Mouse (Mus musculus): ENCODE measurements around the gene Ccl7. TPM values are rescaled to one million over a fixed set of nuclear protein-coding genes. Genes with fewer than 3 reads are reported as not detected.

Gene Ccl7
- polyA plus RNA-seq (2015; fragmentation: Nextera tagmentation; extraction: Ambion mirVana) = 2.1 TPM in 2 replicates

GRCm38 (mm10) chr11:82045471-82045870, at the start of gene Ccl7:
Gene Ccl7 (plus strand): TSS chr11:82045712.
- 65% methylated on average over 3 of the region's 3 CpGs for whole genome bisulfite sequencing
- Histone ChIP-seq H3K4me2 (replicated peaks) (no peak within 1 kb of the TSS), H3K9me3 (no peaks in the 10 kb centered on the region), H3K27me3 (no peaks in the 10 kb centered on the region), H3K4me3 (no peak within 1 kb of the TSS), H3K27ac (no peak within 1 kb of the TSS), H3K36me3 (no peaks in the 10 kb centered on the region), H3K4me1 (peaks cover 4% of the 10 kb centered on the region; the same call in 1 of the 2 replicates), H3K9ac (no peak within 1 kb of the TSS)
- ATAC-seq (ENCODE audit: low FRiP score, low read depth) = peak; percentile 32; the same call in 1 of the 2 replicates

- peaks cover 5% of the 10 kb centered on the region; the same call in 1 of the 2 replicates for H3K27me3 ChIP-seq
Measured at GRCm38 (mm10) chr11:81996172-81996841, 49.2 kb upstream of the Ccl7 start.

GRCm38 (mm10) chr11:81997085-81997484, 48.4 kb upstream of the Ccl7 start:
- no peak for ATAC-seq (ENCODE audit: low FRiP score, low read depth)
- WGBS = 88% methylated on average over 5 of the region's 5 CpGs
- Histone ChIP-seq H3K9me3 (no peaks in the 10 kb centered on the region; the same call in 1 of the 2 replicates), H3K4me2 (replicated peaks) (no peak overlapping the region), H3K4me3 (no peak overlapping the region), H3K27ac (no peak overlapping the region), H3K4me1 (peaks cover 11% of the 10 kb centered on the region; the same call in 1 of the 2 replicates), H3K36me3 (no peaks in the 10 kb centered on the region), H3K27me3 (peaks cover 5% of the 10 kb centered on the region; the same call in 1 of the 2 replicates), H3K9ac (no peak overlapping the region)

More at GRCm38 (mm10) chr11:81996172-81996841, 49.2 kb upstream of the Ccl7 start:
- ATAC-seq (ENCODE audit: low FRiP score, low read depth) = no peak
- WGBS = 63% methylated on average over 10 of the region's 10 CpGs
- no peak overlapping the region for H3K27ac ChIP-seq
- H3K4me1 ChIP-seq = peaks cover 11% of the 10 kb centered on the region; the same call in 1 of the 2 replicates
- H3K9ac ChIP-seq = no peak overlapping the region
- H3K4me3 ChIP-seq = no peak overlapping the region
- H3K9me3 ChIP-seq = no peaks in the 10 kb centered on the region; the same call in 1 of the 2 replicates
- no peaks in the 10 kb centered on the region for H3K36me3 ChIP-seq
- H3K4me2 ChIP-seq (replicated peaks) = no peak overlapping the region

GRCm38 (mm10) chr11:81998646-81999045, 46.9 kb upstream of the Ccl7 start:
- no peak overlapping the region for H3K27ac ChIP-seq
- H3K9me3 ChIP-seq = no peaks in the 10 kb centered on the region; the same call in 1 of the 2 replicates
- H3K4me1 ChIP-seq = peaks cover 11% of the 10 kb centered on the region; the same call in 1 of the 2 replicates
- H3K4me3 ChIP-seq = no peak overlapping the region
- no peak overlapping the region for H3K9ac ChIP-seq
- H3K36me3 ChIP-seq = no peaks in the 10 kb centered on the region
- 89% methylated on average over 3 of the region's 3 CpGs for WGBS
- no peak for ATAC-seq (ENCODE audit: low FRiP score, low read depth)
- no peak overlapping the region for H3K4me2 ChIP-seq (replicated peaks)
- peaks cover 5% of the 10 kb centered on the region; the same call in 1 of the 2 replicates for H3K27me3 ChIP-seq

- no peak for ATAC-seq (ENCODE audit: low FRiP score, low read depth)
- no peak overlapping the region for H3K4me3 ChIP-seq
- no peak overlapping the region for H3K9ac ChIP-seq
- WGBS = 80% methylated on average over 4 of the region's 4 CpGs
- H3K27me3 ChIP-seq = peaks cover 5% of the 10 kb centered on the region; the same call in 1 of the 2 replicates
- no peak overlapping the region for H3K4me2 ChIP-seq (replicated peaks)
- H3K27ac ChIP-seq = no peak overlapping the region
- peaks cover 11% of the 10 kb centered on the region; the same call in 1 of the 2 replicates for H3K4me1 ChIP-seq
- no peaks in the 10 kb centered on the region for H3K36me3 ChIP-seq
- H3K9me3 ChIP-seq = no peaks in the 10 kb centered on the region
Measured at GRCm38 (mm10) chr11:81999469-81999868, 46.0 kb upstream of the Ccl7 start.

- Histone ChIP-seq H3K9ac (no peak overlapping the region), H3K4me3 (no peak overlapping the region), H3K27ac (no peak overlapping the region), H3K9me3 (no peaks in the 10 kb centered on the region), H3K4me1 (peaks cover 11% of the 10 kb centered on the region; the same call in 1 of the 2 replicates), H3K27me3 (peaks cover 5% of the 10 kb centered on the region; the same call in 1 of the 2 replicates), H3K4me2 (replicated peaks) (no peak overlapping the region), H3K36me3 (no peaks in the 10 kb centered on the region)
- no peak for ATAC-seq (ENCODE audit: low FRiP score, low read depth)
- 12% methylated on average over 5 of the region's 5 CpGs for WGBS
Measured at GRCm38 (mm10) chr11:82000581-82000980, 44.9 kb upstream of the Ccl7 start.

- no peak overlapping the region for H3K4me3 ChIP-seq
- no peaks in the 10 kb centered on the region for H3K36me3 ChIP-seq
- H3K9ac ChIP-seq = no peak overlapping the region
- H3K4me2 ChIP-seq (replicated peaks) = no peak overlapping the region
- H3K27ac ChIP-seq = no peak overlapping the region
- ATAC-seq (ENCODE audit: low FRiP score, low read depth) = no peak
- peaks cover 24% of the 10 kb centered on the region; the same call in 1 of the 2 replicates for H3K4me1 ChIP-seq
- 65% methylated on average over 2 of the region's 2 CpGs for WGBS
- no peaks in the 10 kb centered on the region for H3K27me3 ChIP-seq
- no peaks in the 10 kb centered on the region for H3K9me3 ChIP-seq
Measured at GRCm38 (mm10) chr11:82004810-82005209, 40.7 kb upstream of the Ccl7 start.

DNA sequence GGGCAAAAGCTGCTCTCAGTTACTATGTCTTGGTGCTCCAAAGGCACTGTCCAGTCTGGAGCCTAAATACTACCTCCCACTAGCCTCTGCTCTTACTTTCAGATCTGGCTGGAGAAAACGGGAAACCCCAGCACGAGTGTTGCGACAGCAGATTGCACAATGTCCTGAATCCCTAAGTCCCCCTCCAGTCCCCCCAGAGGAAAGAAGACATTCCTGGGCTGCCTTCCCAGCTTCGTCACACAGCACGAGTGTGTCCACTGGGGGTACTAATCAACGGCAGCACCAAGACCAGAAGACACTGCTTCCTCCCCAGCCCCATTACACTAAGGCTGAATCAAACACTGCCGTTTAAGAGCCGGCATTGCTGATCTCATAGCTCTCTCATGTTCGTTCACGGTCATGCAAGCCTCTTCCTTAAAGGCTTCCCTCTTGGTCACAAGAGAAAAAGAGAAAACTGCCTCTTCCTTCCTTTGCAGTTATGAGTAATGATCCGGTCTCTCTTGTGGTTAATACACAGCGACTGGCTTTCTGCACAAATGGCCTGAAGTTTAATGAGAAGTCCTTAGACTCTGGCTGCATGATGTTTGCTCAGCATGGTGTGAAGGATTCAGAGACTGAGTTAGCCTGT, 38.6 kb upstream of the Ccl7 start:
- WGBS = 37% methylated on average over 12 of the region's 12 CpGs
- Histone ChIP-seq H3K9me3 (no peaks in the 10 kb centered on the region), H3K9ac (no peak overlapping the region), H3K36me3 (no peaks in the 10 kb centered on the region), H3K27ac (no peak overlapping the region), H3K4me3 (no peak overlapping the region), H3K4me2 (replicated peaks) (no peak overlapping the region; the same call in 1 of the 2 replicates), H3K4me1 (peaks cover 14% of the 10 kb centered on the region; the same call in 1 of the 2 replicates), H3K27me3 (no peaks in the 10 kb centered on the region)
- no peak; the same call in 1 of the 2 replicates for ATAC-seq (ENCODE audit: low FRiP score, low read depth)

DNA sequence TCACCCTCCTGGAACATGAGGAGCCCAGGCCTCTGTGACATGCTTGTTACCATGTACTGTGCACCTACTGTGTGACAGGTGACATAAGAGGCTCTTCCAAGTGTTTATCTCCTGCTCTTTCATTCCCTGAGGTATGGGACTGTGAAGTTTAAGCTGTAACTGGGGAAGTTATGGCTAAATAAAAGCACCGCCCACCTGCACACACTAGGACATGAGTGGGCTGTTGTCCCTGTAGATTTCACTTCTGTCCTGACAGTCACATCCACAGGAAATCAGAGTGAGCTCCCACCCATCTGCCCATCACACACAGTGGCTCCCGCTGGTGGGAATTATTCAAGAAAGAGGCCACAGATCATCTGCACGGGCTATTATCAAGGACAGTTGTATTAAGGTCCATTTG, 35.4 kb upstream of the Ccl7 start:
- Histone ChIP-seq H3K36me3 (no peaks in the 10 kb centered on the region), H3K27ac (no peak overlapping the region), H3K27me3 (no peaks in the 10 kb centered on the region), H3K4me2 (replicated peaks) (no peak overlapping the region), H3K9me3 (no peaks in the 10 kb centered on the region), H3K4me1 (peaks cover 14% of the 10 kb centered on the region; the same call in 1 of the 2 replicates), H3K9ac (no peak overlapping the region), H3K4me3 (no peak overlapping the region)
- WGBS = 88% methylated on average over 3 of the region's 3 CpGs
- no peak for ATAC-seq (ENCODE audit: low FRiP score, low read depth)

- no peak for ATAC-seq (ENCODE audit: low FRiP score, low read depth)
- peaks cover 14% of the 10 kb centered on the region; the same call in 1 of the 2 replicates for H3K4me1 ChIP-seq
- H3K4me2 ChIP-seq (replicated peaks) = no peak overlapping the region
- no peak overlapping the region for H3K9ac ChIP-seq
- WGBS = 50% methylated on average over 8 of the region's 8 CpGs
- no peak overlapping the region for H3K27ac ChIP-seq
- H3K4me3 ChIP-seq = no peak overlapping the region
- H3K27me3 ChIP-seq = no peaks in the 10 kb centered on the region
- H3K9me3 ChIP-seq = no peaks in the 10 kb centered on the region
- no peaks in the 10 kb centered on the region for H3K36me3 ChIP-seq
Measured at GRCm38 (mm10) chr11:82011411-82012193, 33.9 kb upstream of the Ccl7 start.

GRCm38 (mm10) chr11:82013756-82014155, 31.8 kb upstream of the Ccl7 start:
- ATAC-seq (ENCODE audit: low FRiP score, low read depth) = no peak
- Histone ChIP-seq H3K27ac (no peak overlapping the region), H3K27me3 (no peaks in the 10 kb centered on the region), H3K9ac (no peak overlapping the region), H3K4me2 (replicated peaks) (no peak overlapping the region), H3K9me3 (no peaks in the 10 kb centered on the region), H3K4me3 (no peak overlapping the region), H3K4me1 (no peaks in the 10 kb centered on the region), H3K36me3 (no peaks in the 10 kb centered on the region)
- 37% methylated on average over 1 of the region's 1 CpGs for WGBS

GRCm38 (mm10) chr11:82015066-82015465, 30.4 kb upstream of the Ccl7 start:
- Histone ChIP-seq H3K4me3 (no peak overlapping the region), H3K4me2 (replicated peaks) (no peak overlapping the region), H3K9me3 (no peaks in the 10 kb centered on the region), H3K36me3 (no peaks in the 10 kb centered on the region), H3K27me3 (no peaks in the 10 kb centered on the region), H3K27ac (no peak overlapping the region), H3K4me1 (no peaks in the 10 kb centered on the region), H3K9ac (no peak overlapping the region)
- no peak for ATAC-seq (ENCODE audit: low FRiP score, low read depth)
- 62% methylated on average over 2 of the region's 2 CpGs for WGBS
